Mouse (Mus musculus): ENCODE results near the gene Coro2a. TPM values are rescaled to one million over a fixed set of nuclear protein-coding genes. Genes with fewer than 3 reads are reported as not detected.

Coro2a gene
- total and polyA plus RNA-seq, 3 experiments = 0.35 to 6.8 TPM; not detected in 1

- no peak overlapping the region for H3K4me3 ChIP-seq (ENCODE audit: control insufficient read depth in 1 of 2, insufficient read depth in 1 of 2, low read depth in 2 of 2, low read length in 2 of 2)
Observed at GRCm38 (mm10) chr4:46649161-46649560, 47.2 kb upstream of the Coro2a start.

GRCm38 (mm10) chr4:46643676-46644112 lies 41.7 kb upstream of the Coro2a start:
- no peak for TF ChIP-seq POLR2A (IDR thresholded peaks at IDR 0.05; ENCODE audit: control insufficient read depth in 1 of 2, insufficient read depth in 1 of 2, low read depth in 1 of 2, low read length in 2 of 2, poor library complexity in 1 of 2)
- no peak for TF ChIP-seq MYC (IDR thresholded peaks at IDR 0.05; ENCODE audit: low read depth, low read length)
- TF ChIP-seq MEF2A (IDR thresholded peaks at IDR 0.05; ENCODE audit: extremely low read depth, insufficient replicate concordance, low read depth, low read length, poor library complexity, severe bottlenecking) = no peak
- no peak for TF ChIP-seq ZMIZ1 (IDR thresholded peaks at IDR 0.05; ENCODE audit: low read depth, low read length)
- Histone ChIP-seq H3K4me3 (ENCODE audit: control insufficient read depth in 1 of 2, insufficient read depth in 1 of 2, low read depth in 2 of 2, low read length in 2 of 2) (no peak overlapping the region), H3K9me3 (replicated peaks; ENCODE audit: insufficient read depth, low read length) (no peaks in the 10 kb centered on the region), H3K27ac (ENCODE audit: control insufficient read depth, low read depth, low read length) (no peak overlapping the region), H3K27me3 (ENCODE audit: control insufficient read depth in 1 of 2, insufficient read depth in 2 of 2, low read length in 2 of 2) (peaks cover 3 to 5% of the 10 kb centered on the region in 2 experiments; a peak in 3 of 4 replicates), H3K36me3 (ENCODE audit: control insufficient read depth in 1 of 2, insufficient read depth in 2 of 2, low read length in 2 of 2) (no peaks in the 10 kb centered on the region), H3K9ac (ENCODE audit: control insufficient read depth, low read depth, low read length, poor library complexity, severe bottlenecking) (no peak overlapping the region), H3K4me1 (ENCODE audit: control insufficient read depth in 1 of 2, insufficient read depth in 2 of 2, low read length in 2 of 2) (no peaks in the 10 kb centered on the region), H3K79me2 (ENCODE audit: control insufficient read depth, insufficient read depth, low read length, poor library complexity) (no peaks in the 10 kb centered on the region)
- no peak for DNase-seq (ENCODE audit: low read depth, low spot score)

More at GRCm38 (mm10) chr4:46649161-46649560, 47.2 kb upstream of the Coro2a start:
- H3K36me3 ChIP-seq (ENCODE audit: control insufficient read depth in 1 of 2, insufficient read depth in 2 of 2, low read length in 2 of 2) = no peaks in the 10 kb centered on the region
- TF ChIP-seq HCFC1 (IDR thresholded peaks at IDR 0.05; ENCODE audit: low read depth, low read length) (no peak), SIN3A (IDR thresholded peaks at IDR 0.05; ENCODE audit: low read length) (no peak), ELF1 (IDR thresholded peaks at IDR 0.05; ENCODE audit: low read depth, low read length) (no peak), POLR2AphosphoS2 (IDR thresholded peaks at IDR 0.05; ENCODE audit: low read length) (no peak), BHLHE40 (IDR thresholded peaks at IDR 0.05; ENCODE audit: borderline replicate concordance, low read depth, low read length) (no peak), MAZ (IDR thresholded peaks at IDR 0.05; ENCODE audit: low read depth, low read length) (no peak), TCF12 (IDR thresholded peaks at IDR 0.05; ENCODE audit: low read depth, low read length) (no peak), MYB (IDR thresholded peaks at IDR 0.05; ENCODE audit: low read depth, low read length) (no peak), SMC3 (IDR thresholded peaks at IDR 0.05; ENCODE audit: low read depth, low read length) (no peak), ETS1 (IDR thresholded peaks at IDR 0.05; ENCODE audit: low read depth, low read length) (no peak), CHD2 (IDR thresholded peaks at IDR 0.05; ENCODE audit: low read length) (no peak), NRF1 (IDR thresholded peaks at IDR 0.05; ENCODE audit: insufficient read depth, low read depth, low read length, poor library complexity, severe bottlenecking) (no peak), ZKSCAN1 (IDR thresholded peaks at IDR 0.05; ENCODE audit: low read depth, low read length) (no peak), UBTF (IDR thresholded peaks at IDR 0.05; ENCODE audit: borderline replicate concordance, insufficient read depth, low read depth, low read length) (no peak), POLR2AphosphoS5 (IDR thresholded peaks at IDR 0.05; ENCODE audit: borderline replicate concordance, low read depth, low read length) (no peak), ZMIZ1 (IDR thresholded peaks at IDR 0.05; ENCODE audit: low read depth, low read length) (no peak), CHD1 (IDR thresholded peaks at IDR 0.05; ENCODE audit: low read depth, low read length) (no peak), RAD21 (IDR thresholded peaks at IDR 0.05; ENCODE audit: low read depth, low read length) (no peak), GATA1 (IDR thresholded peaks at IDR 0.05; ENCODE audit: low read depth, low read length) (no peak)
- H3K9ac ChIP-seq (ENCODE audit: control insufficient read depth, low read depth, low read length, poor library complexity, severe bottlenecking) = no peak overlapping the region
- no peaks in the 10 kb centered on the region for H3K9me3 ChIP-seq (replicated peaks; ENCODE audit: insufficient read depth, low read length)
- no peaks in the 10 kb centered on the region for H3K4me1 ChIP-seq (ENCODE audit: control insufficient read depth in 1 of 2, insufficient read depth in 2 of 2, low read length in 2 of 2)
- H3K27me3 ChIP-seq (ENCODE audit: control insufficient read depth in 1 of 2, insufficient read depth in 2 of 2, low read length in 2 of 2) = peaks cover 7 to 9% of the 10 kb centered on the region in 2 experiments
- no peak overlapping the region for H3K27ac ChIP-seq (ENCODE audit: control insufficient read depth, low read depth, low read length)
- DNase-seq (ENCODE audit: low read depth, low spot score) = no peak
- no peaks in the 10 kb centered on the region for H3K79me2 ChIP-seq (ENCODE audit: control insufficient read depth, insufficient read depth, low read length, poor library complexity)
